Mouse (Mus musculus): ENCODE data around the gene Fitm1. TPM values are rescaled to one million over a fixed set of nuclear protein-coding genes. Genes with fewer than 3 reads are reported as not detected.

The Fitm1 gene
- polyA plus RNA-seq, 1 experiment: 0.46 TPM

DNA sequence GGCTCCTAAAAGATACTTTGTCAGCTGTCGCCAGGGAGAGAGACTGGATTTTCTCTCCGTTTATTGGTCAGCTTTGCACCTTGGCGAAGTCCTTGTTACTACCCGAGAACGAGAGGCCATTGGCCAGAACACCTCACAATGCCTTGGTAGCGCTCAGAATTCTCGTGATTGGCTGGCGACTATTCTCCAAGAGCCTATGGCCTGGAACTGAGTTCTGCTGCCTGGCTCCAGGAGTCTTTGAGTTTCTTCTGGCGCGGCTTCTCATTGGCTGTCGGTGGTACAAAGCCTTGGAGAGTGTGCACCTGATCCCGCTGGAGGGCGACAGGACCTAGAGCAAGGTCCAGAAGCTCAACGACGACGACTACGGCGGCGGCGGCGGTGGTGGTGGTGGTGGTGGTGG is 42.4 kb downstream of the Fitm1 start, which contains the start of gene Rec8:
Gene Rec8 (plus strand): TSS at position 216 of the 400 bp plus-strand sequence.
- WGBS: 24% methylated on average over 21 of the region's 21 CpGs
- TF ChIP-seq POLR2A (IDR thresholded peaks at IDR 0.05; ENCODE audit: low read depth, low read length): no peak; the same call in 1 of the 2 replicates
- no peak for TF ChIP-seq CTCF (IDR thresholded peaks at IDR 0.05; ENCODE audit: extremely low read depth, insufficient read length, insufficient replicate concordance, low read depth, low read length)

GRCm38 (mm10) chr14:55618486-55619195 is 43.2 kb downstream of the Fitm1 start:
- Histone ChIP-seq H3K27me3 (ENCODE audit: control insufficient read depth, insufficient read depth, low read length) (no peaks in the 10 kb centered on the region), H3K27ac (ENCODE audit: insufficient read depth, low read depth, low read length) (no peak overlapping the region), H3K36me3 (ENCODE audit: control insufficient read depth, insufficient read depth, low read length) (0 out of 2 replicates have a peak, but pooled peaks cover 2% of the 10 kb centered on the region), H3K4me1 (ENCODE audit: control insufficient read depth, insufficient read depth, insufficient read length, low read length) (peaks cover 5% of the 10 kb centered on the region; the same call in 1 of the 2 replicates), H3K4me3 (ENCODE audit: low read depth, low read length) (peak overlapping the region; percentile 60)
- no peak for TF ChIP-seq CTCF (IDR thresholded peaks at IDR 0.05; ENCODE audit: extremely low read depth, insufficient read length, insufficient replicate concordance, low read depth, low read length)
- no peak for TF ChIP-seq POLR2A (IDR thresholded peaks at IDR 0.05; ENCODE audit: low read depth, low read length)
- 24% methylated on average over 22 of the region's 22 CpGs for WGBS

More for the DNA sequence above, 42.4 kb downstream of the Fitm1 start, which contains the start of gene Rec8:
- Histone ChIP-seq H3K36me3 (ENCODE audit: control insufficient read depth, insufficient read depth, low read length) (no peaks in the 10 kb centered on the region), H3K4me1 (ENCODE audit: control insufficient read depth, insufficient read depth, insufficient read length, low read length) (peaks cover 8% of the 10 kb centered on the region; the same call in 1 of the 2 replicates), H3K4me3 (ENCODE audit: low read depth, low read length) (peak within 1 kb of the TSS; percentile 60), H3K27me3 (ENCODE audit: control insufficient read depth, insufficient read depth, low read length) (no peaks in the 10 kb centered on the region), H3K27ac (ENCODE audit: insufficient read depth, low read depth, low read length) (no peak within 1 kb of the TSS)

Other genes with a start within 250 kb of the Fitm1 start
- gene Dhrs4, start 96.9 kb upstream of the Fitm1 start, polyA plus RNA-seq (2012; rRNA removed): 44.8 and 62.5 TPM in 2 replicates
- gene Carmil3, start 85.0 kb upstream of the Fitm1 start, polyA plus RNA-seq (2012; rRNA removed): 2.0 and 2.1 TPM in 2 replicates
- not detected in 2 replicates for gene Cpne6, start 65.2 kb upstream of the Fitm1 start, polyA plus RNA-seq (2012; rRNA removed)
- not detected in 2 replicates for gene Nrl, start 50.6 kb upstream of the Fitm1 start, polyA plus RNA-seq (2012; rRNA removed)
- 19.3 and 21.0 TPM in 2 replicates for gene Pck2, start 35.4 kb upstream of the Fitm1 start, polyA plus RNA-seq (2012; rRNA removed)
- 70.2 and 143 TPM in 2 replicates for gene Dcaf11, start 15.6 kb upstream of the Fitm1 start, polyA plus RNA-seq (2012; rRNA removed)
- 0.32 TPM in 1 of 2 replicates, not detected in the other for gene A730061H03Rik, start 15.2 kb upstream of the Fitm1 start, polyA plus RNA-seq (2012; rRNA removed)
- 71.4 and 167 TPM in 2 replicates for gene Psme1, start 2.5 kb downstream of the Fitm1 start, polyA plus RNA-seq (2012; rRNA removed)
- gene Emc9, start 9.7 kb downstream of the Fitm1 start, polyA plus RNA-seq (2012; rRNA removed): 12.2 and 23.0 TPM in 2 replicates
- gene Psme2, start 15.5 kb downstream of the Fitm1 start, polyA plus RNA-seq (2012; rRNA removed): 85.3 and 142 TPM in 2 replicates
- gene Rnf31, start 16.1 kb downstream of the Fitm1 start, polyA plus RNA-seq (2012; rRNA removed): 28.8 and 65.8 TPM in 2 replicates
- gene Irf9, start 28.0 kb downstream of the Fitm1 start, polyA plus RNA-seq (2012; rRNA removed): 29.3 and 77.6 TPM in 2 replicates
- 8.7 and 19.2 TPM in 2 replicates for gene Rec8, start 42.4 kb downstream of the Fitm1 start, polyA plus RNA-seq (2012; rRNA removed)
- 35.4 and 37.2 TPM in 2 replicates for gene Ipo4, start 60.3 kb downstream of the Fitm1 start, polyA plus RNA-seq (2012; rRNA removed)
- gene Gm49378, start 62.3 kb downstream of the Fitm1 start, polyA plus RNA-seq (2012; rRNA removed): 8.6 and 9.3 TPM in 2 replicates
- 58.8 and 104 TPM in 2 replicates for gene Tm9sf1, start 68.2 kb downstream of the Fitm1 start, polyA plus RNA-seq (2012; rRNA removed)
- gene Tssk4, start 74.6 kb downstream of the Fitm1 start, polyA plus RNA-seq (2012; rRNA removed): 0.56 and 1.1 TPM in 2 replicates
- 17.2 and 23.9 TPM in 2 replicates for gene Mdp1, start 84.9 kb downstream of the Fitm1 start, polyA plus RNA-seq (2012; rRNA removed)
- gene Gmpr2, start 96.3 kb downstream of the Fitm1 start, polyA plus RNA-seq (2012; rRNA removed): 5.2 and 9.6 TPM in 2 replicates
- gene Nedd8, start 96.5 kb downstream of the Fitm1 start, polyA plus RNA-seq (2012; rRNA removed): 135 and 228 TPM in 2 replicates
- gene Tinf2, start 106.2 kb downstream of the Fitm1 start, polyA plus RNA-seq (2012; rRNA removed): 8.1 and 11.1 TPM in 2 replicates
- gene Tgm1, start 138.3 kb downstream of the Fitm1 start, polyA plus RNA-seq (2012; rRNA removed): 0.62 and 0.89 TPM in 2 replicates
- gene Rabggta, start 146.6 kb downstream of the Fitm1 start, polyA plus RNA-seq (2012; rRNA removed): 28.1 and 43.5 TPM in 2 replicates
- 217 and 223 TPM in 2 replicates for gene Dhrs1, start 170.1 kb downstream of the Fitm1 start, polyA plus RNA-seq (2012; rRNA removed)
- gene Nop9, start 170.1 kb downstream of the Fitm1 start, polyA plus RNA-seq (2012; rRNA removed): 5.9 and 8.0 TPM in 2 replicates
- gene Cideb, start 182.8 kb downstream of the Fitm1 start, polyA plus RNA-seq (2012; rRNA removed): 309 and 797 TPM in 2 replicates
- gene Ltb4r2, start 185.8 kb downstream of the Fitm1 start, polyA plus RNA-seq (2012; rRNA removed): 65.3 and 90.6 TPM in 2 replicates
- 25.3 and 26.4 TPM in 2 replicates for gene Ltb4r1, start 190.3 kb downstream of the Fitm1 start, polyA plus RNA-seq (2012; rRNA removed)
- gene Adcy4, start 208.5 kb downstream of the Fitm1 start, polyA plus RNA-seq (2012; rRNA removed): 3.3 and 6.1 TPM in 2 replicates
- gene Ripk3, start 213.2 kb downstream of the Fitm1 start, polyA plus RNA-seq (2012; rRNA removed): 24.7 and 42.1 TPM in 2 replicates
- 5.8 and 7.6 TPM in 2 replicates for gene Nfatc4, start 247.5 kb downstream of the Fitm1 start, polyA plus RNA-seq (2012; rRNA removed)

Data from small intestine, adult 2 months (tissue).